Mouse (Mus musculus): ENCODE data around the gene Mpeg1. TPM values are rescaled to one million over a fixed set of nuclear protein-coding genes. Genes with fewer than 3 reads are reported as not detected.

Mpeg1 gene
- polyA plus RNA-seq, 1 experiment: 34.0 TPM

GRCm38 (mm10) chr19:12472381-12472976, 11.9 kb downstream of the Mpeg1 start:
- Histone ChIP-seq H3K4me1 (replicated peaks; ENCODE audit: control insufficient read depth, insufficient read depth, low read length) (peaks cover 25% of the 10 kb centered on the region), H3K27ac (ENCODE audit: control insufficient read depth, insufficient read depth, low read length) (no peak overlapping the region), H3K36me3 (ENCODE audit: control insufficient read depth, insufficient read depth, low read length) (no peaks in the 10 kb centered on the region), H3K4me3 (ENCODE audit: control insufficient read depth, insufficient read depth, low read length) (no peak overlapping the region), H3K27me3 (ENCODE audit: control insufficient read depth, insufficient read depth, low read length) (no peaks in the 10 kb centered on the region)
- no peak for DNase-seq
- 78% methylated on average over 5 of the region's 5 CpGs for WGBS
- TF ChIP-seq POLR2A (IDR thresholded peaks at IDR 0.05; ENCODE audit: control insufficient read depth, extremely low read depth, insufficient read depth, low read length, poor library complexity) (no peak), CTCF (IDR thresholded peaks at IDR 0.05; ENCODE audit: borderline replicate concordance, control insufficient read depth, extremely low read depth, insufficient read depth, low read length, poor library complexity) (no peak)

- no peaks in the 10 kb centered on the region for H3K36me3 ChIP-seq (ENCODE audit: control insufficient read depth, insufficient read depth, low read length)
- H3K4me3 ChIP-seq (ENCODE audit: control insufficient read depth, insufficient read depth, low read length): no peak overlapping the region
- no peak overlapping the region for H3K27ac ChIP-seq (ENCODE audit: control insufficient read depth, insufficient read depth, low read length)
- H3K4me1 ChIP-seq (replicated peaks; ENCODE audit: control insufficient read depth, insufficient read depth, low read length): peaks cover 29% of the 10 kb centered on the region
- 35% methylated on average over 4 of the region's 4 CpGs for WGBS
- DNase-seq: no peak
- TF ChIP-seq POLR2A (IDR thresholded peaks at IDR 0.05; ENCODE audit: control insufficient read depth, extremely low read depth, insufficient read depth, low read length, poor library complexity) (no peak), CTCF (IDR thresholded peaks at IDR 0.05; ENCODE audit: borderline replicate concordance, control insufficient read depth, extremely low read depth, insufficient read depth, low read length, poor library complexity) (no peak)
- no peaks in the 10 kb centered on the region for H3K27me3 ChIP-seq (ENCODE audit: control insufficient read depth, insufficient read depth, low read length)
Observed at GRCm38 (mm10) chr19:12473201-12473641, 12.6 kb downstream of the Mpeg1 start.

- WGBS: 93% methylated on average over 4 of the region's 4 CpGs
- Histone ChIP-seq H3K27me3 (ENCODE audit: control insufficient read depth, insufficient read depth, low read length) (no peaks in the 10 kb centered on the region), H3K27ac (ENCODE audit: control insufficient read depth, insufficient read depth, low read length) (no peak overlapping the region), H3K4me3 (ENCODE audit: control insufficient read depth, insufficient read depth, low read length) (no peak overlapping the region), H3K36me3 (ENCODE audit: control insufficient read depth, insufficient read depth, low read length) (no peaks in the 10 kb centered on the region), H3K4me1 (replicated peaks; ENCODE audit: control insufficient read depth, insufficient read depth, low read length) (peaks cover 33% of the 10 kb centered on the region)
- no peak for DNase-seq
- no peak for TF ChIP-seq POLR2A (IDR thresholded peaks at IDR 0.05; ENCODE audit: control insufficient read depth, extremely low read depth, insufficient read depth, low read length, poor library complexity)
- no peak for TF ChIP-seq CTCF (IDR thresholded peaks at IDR 0.05; ENCODE audit: borderline replicate concordance, control insufficient read depth, extremely low read depth, insufficient read depth, low read length, poor library complexity)
Observed at GRCm38 (mm10) chr19:12473951-12474350, 13.4 kb downstream of the Mpeg1 start.

DNA sequence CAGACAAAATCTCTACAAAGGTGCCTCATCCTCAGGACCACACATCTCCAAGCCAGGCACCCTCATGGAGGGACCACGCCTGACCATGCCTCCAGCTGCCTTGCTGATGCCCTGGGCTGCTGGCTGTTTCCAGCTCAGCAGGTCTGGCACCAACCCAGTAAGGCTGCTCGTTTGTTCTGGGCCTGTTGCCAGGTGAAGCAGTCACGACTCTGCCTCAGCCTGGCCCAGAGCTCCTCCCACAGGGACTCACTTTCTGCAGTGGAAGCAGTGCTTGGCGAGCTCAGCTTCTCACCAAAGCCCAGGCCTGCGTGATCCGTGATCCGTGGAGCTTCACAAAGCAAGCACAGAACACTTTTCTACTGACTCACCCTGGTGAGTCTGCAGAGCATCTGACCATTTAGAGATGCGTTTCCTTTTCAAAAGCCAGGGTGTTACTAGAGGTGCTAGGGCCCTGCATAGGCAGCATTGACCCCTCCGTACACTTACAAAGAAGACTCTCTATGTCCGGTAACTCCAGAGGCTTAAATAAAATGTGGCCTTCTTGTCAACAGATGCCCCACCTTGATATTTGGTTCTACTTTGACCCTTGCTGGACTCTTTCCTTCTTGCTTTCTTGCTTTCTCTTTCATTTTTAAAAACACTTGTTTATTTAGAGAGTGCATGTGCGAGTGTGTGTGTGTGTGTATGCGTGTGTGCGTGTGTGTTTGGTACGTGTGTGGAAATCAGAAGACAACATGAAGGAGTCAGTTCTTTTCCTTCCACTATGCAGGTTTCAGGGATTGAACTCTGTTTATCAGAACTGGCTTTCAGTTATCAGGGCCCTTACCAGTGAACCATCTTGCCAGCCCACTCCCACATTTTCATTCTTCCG, 15.0 kb downstream of the Mpeg1 start:
- no peak for TF ChIP-seq CTCF (IDR thresholded peaks at IDR 0.05; ENCODE audit: borderline replicate concordance, control insufficient read depth, extremely low read depth, insufficient read depth, low read length, poor library complexity)
- TF ChIP-seq POLR2A (IDR thresholded peaks at IDR 0.05; ENCODE audit: control insufficient read depth, extremely low read depth, insufficient read depth, low read length, poor library complexity): no peak
- peaks cover 35% of the 10 kb centered on the region for H3K4me1 ChIP-seq (replicated peaks; ENCODE audit: control insufficient read depth, insufficient read depth, low read length)
- no peak overlapping the region for H3K27ac ChIP-seq (ENCODE audit: control insufficient read depth, insufficient read depth, low read length)
- no peak for DNase-seq
- no peak overlapping the region for H3K4me3 ChIP-seq (ENCODE audit: control insufficient read depth, insufficient read depth, low read length)
- no peaks in the 10 kb centered on the region for H3K27me3 ChIP-seq (ENCODE audit: control insufficient read depth, insufficient read depth, low read length)
- H3K36me3 ChIP-seq (ENCODE audit: control insufficient read depth, insufficient read depth, low read length): no peaks in the 10 kb centered on the region
- WGBS: 36% methylated on average over 15 of the region's 15 CpGs

- Histone ChIP-seq H3K4me1 (replicated peaks; ENCODE audit: control insufficient read depth, insufficient read depth, low read length) (peaks cover 35% of the 10 kb centered on the region), H3K27me3 (ENCODE audit: control insufficient read depth, insufficient read depth, low read length) (no peaks in the 10 kb centered on the region), H3K4me3 (ENCODE audit: control insufficient read depth, insufficient read depth, low read length) (no peak overlapping the region), H3K27ac (ENCODE audit: control insufficient read depth, insufficient read depth, low read length) (no peak overlapping the region; the same call in 1 of the 2 replicates), H3K36me3 (ENCODE audit: control insufficient read depth, insufficient read depth, low read length) (no peaks in the 10 kb centered on the region)
- DNase-seq: peak; percentile 46
- 10% methylated on average over 5 of the region's 5 CpGs for WGBS
- TF ChIP-seq CTCF (IDR thresholded peaks at IDR 0.05; ENCODE audit: borderline replicate concordance, control insufficient read depth, extremely low read depth, insufficient read depth, low read length, poor library complexity) (no peak), POLR2A (IDR thresholded peaks at IDR 0.05; ENCODE audit: control insufficient read depth, extremely low read depth, insufficient read depth, low read length, poor library complexity) (no peak)
Observed at GRCm38 (mm10) chr19:12476721-12477270, 16.2 kb downstream of the Mpeg1 start.

DNA sequence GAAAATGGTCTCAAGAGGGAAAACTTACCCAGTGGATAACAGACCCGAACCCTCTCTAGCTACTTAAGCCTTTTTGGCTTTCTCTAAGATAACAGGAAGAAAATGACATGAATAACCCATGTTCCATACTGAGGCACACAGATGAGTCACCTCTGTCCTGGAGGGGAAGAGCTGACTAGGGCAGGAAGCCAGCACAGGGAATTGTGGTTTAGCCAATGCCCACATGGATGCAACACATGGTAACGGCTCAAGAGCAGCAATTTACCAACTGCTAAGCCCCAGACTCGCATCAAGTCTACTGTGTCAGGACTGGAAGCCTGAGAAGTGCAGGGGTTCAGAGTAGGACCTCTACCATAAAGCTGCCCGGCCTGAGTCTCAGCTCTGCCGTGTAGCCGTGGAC, 17.8 kb downstream of the Mpeg1 start:
- Histone ChIP-seq H3K4me1 (replicated peaks; ENCODE audit: control insufficient read depth, insufficient read depth, low read length) (peaks cover 29% of the 10 kb centered on the region), H3K27ac (ENCODE audit: control insufficient read depth, insufficient read depth, low read length) (no peak overlapping the region), H3K36me3 (ENCODE audit: control insufficient read depth, insufficient read depth, low read length) (no peaks in the 10 kb centered on the region), H3K4me3 (ENCODE audit: control insufficient read depth, insufficient read depth, low read length) (no peak overlapping the region), H3K27me3 (ENCODE audit: control insufficient read depth, insufficient read depth, low read length) (no peaks in the 10 kb centered on the region)
- DNase-seq: no peak
- 42% methylated on average over 6 of the region's 6 CpGs for WGBS
- TF ChIP-seq POLR2A (IDR thresholded peaks at IDR 0.05; ENCODE audit: control insufficient read depth, extremely low read depth, insufficient read depth, low read length, poor library complexity) (no peak), CTCF (IDR thresholded peaks at IDR 0.05; ENCODE audit: borderline replicate concordance, control insufficient read depth, extremely low read depth, insufficient read depth, low read length, poor library complexity) (no peak)
